Mouse (Mus musculus): ENCODE results near the gene Sntb2.
"Not testable (repeated sequence)": the region's sequence is repeated elsewhere in the genome, so short reads cannot be mapped to it uniquely, and the experiment has no call there.

Sntb2 gene

DNA sequence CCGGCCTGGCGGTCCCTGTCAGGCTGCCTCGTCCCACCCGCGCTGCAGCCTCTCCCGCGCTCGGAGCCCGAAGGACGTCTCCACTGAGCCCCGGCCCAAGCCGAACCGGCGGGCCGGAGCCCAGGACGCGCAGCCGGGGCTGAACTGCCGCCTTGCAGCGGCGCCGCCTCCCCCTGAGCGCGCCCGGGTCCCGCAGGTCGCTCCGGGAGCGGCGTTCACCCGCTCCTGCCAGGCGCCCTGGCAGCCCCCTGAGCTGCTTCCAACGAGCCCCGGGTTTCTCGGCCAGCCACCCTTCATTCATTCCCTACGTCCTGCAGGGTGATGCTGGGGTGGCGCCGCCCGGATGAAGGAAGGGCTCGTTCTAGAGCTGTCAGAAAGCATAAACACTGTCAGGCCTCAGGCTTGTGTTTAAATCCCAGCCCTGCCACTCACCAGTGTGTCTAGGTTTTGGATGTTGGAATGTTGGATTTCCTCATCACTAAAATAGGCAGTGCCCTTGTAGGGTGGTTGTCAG lies 96.1 kb downstream of the Sntb2 start:
- in situ Hi-C loops (cut with MseI, MboI): no loop called here

DNA sequence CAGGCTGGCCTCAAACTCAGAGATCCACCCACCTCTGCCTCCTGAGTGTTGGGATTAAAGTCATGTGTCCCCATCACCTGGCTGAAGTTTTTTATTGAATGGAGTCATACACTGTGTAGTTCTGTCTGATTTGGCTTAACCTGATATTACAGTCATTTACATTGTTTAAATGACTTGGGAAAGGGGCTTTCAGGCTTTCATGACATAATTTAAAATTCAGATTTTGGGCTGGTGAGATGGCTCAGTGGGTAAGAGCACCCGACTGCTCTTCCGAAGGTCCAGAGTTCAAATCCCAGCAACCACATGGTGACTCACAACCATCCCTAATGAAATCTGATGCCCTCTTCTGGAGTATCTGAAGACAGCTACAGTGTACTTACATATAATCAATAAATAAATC lies 98.1 kb downstream of the Sntb2 start:
- in situ Hi-C loops (cut with MseI, MboI): not testable (repeated sequence)

DNA sequence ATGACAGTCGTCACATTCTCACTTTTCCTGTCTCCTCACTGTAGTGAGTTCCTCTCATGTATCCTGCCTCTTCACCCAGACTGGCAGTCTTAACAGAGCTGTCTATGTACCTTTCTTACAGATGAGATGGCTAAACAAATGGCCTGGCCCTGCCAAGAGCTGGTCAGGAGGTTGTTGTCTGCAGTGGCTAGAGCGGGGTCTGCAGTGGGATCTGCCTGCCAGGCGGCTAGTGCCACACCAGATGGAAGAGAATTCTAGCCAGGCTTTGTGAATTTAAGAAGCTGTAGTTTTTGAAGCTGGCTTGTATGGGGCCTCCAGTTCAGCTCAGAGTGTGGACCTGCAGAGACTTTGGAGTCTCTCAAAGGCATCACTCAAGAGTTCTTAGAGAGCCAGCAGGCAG lies 100.1 kb downstream of the Sntb2 start:
- in situ Hi-C loops (cut with MseI, MboI): no loop called here

DNA sequence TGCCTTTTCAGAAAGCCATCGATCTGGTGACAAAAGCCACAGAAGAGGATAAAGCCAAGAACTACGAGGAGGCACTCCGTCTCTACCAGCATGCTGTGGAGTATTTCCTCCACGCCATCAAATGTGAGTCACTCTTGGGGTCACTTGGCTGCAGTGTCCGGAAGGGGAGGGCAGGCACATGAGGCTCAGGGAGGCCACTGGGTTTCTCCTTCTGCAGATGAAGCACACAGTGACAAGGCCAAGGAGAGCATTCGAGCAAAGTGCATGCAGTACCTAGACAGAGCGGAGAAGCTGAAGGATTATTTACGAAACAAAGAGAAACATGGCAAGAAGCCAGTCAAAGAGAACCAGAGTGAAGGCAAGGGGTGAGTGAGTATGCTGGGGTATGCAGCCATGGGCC lies 101.1 kb downstream of the Sntb2 start:
- in situ Hi-C loops (cut with MseI, MboI): no loop called here

DNA sequence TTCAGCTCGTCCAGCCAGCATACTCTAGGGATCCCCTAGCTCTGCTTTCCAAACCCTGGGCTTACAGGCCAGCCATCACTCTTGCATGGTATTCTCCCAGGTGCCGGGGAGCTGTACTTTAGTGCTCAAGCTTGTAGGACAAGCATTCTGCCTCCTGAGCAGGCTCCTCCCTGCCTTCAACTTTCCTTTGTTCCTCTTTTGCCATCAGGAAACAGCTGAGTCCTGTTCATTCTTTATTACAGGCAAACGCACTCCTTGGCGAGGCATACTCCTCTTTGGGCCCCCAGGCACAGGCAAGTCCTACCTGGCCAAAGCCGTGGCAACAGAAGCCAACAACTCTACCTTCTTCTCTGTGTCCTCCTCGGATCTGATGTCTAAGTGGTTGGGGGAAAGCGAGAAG lies 105.1 kb downstream of the Sntb2 start:
- in situ Hi-C loops (cut with MseI, MboI): no loop called here

DNA sequence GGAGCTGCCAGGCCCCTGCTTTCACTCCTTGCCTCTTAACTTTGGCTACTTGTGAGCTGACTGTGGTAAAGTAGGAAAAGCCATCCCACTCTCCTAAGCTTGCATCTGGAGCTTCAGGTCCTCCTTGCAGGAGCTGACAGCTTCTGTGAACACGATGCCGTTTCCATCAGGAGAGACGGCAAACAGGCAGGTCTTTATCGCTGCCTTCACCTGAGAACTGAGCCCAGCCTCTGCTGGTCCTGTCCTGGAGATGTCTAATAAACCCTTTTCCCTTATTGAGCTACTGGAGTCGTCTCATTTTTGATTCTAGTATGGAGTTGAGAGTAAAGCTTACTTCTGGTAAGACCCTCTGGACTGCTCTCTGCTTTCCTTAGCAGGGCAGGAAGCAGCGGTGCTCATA lies 109.9 kb downstream of the Sntb2 start:
- in situ Hi-C loops (cut with MseI, MboI): no loop called here

DNA sequence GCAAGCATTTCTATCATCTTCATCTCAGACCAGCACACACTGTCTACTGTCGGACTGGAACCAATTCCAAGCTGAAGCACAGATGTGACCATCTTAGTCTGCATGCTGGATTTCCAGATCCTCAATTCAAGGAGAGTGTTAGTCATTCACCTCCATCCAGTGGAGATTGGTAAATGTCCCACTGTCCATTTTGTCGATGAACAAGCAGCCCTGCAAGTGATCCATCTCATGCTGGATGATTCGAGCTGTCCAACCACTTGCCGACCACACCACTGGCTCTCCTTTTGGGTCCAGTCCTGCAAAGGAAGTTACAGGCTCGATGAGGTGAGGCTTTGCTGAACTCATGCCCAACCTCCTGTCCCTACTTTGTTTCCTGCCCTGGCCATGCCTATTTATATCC lies 111.4 kb downstream of the Sntb2 start:
- in situ Hi-C loops (cut with MseI, MboI): no loop called here

DNA sequence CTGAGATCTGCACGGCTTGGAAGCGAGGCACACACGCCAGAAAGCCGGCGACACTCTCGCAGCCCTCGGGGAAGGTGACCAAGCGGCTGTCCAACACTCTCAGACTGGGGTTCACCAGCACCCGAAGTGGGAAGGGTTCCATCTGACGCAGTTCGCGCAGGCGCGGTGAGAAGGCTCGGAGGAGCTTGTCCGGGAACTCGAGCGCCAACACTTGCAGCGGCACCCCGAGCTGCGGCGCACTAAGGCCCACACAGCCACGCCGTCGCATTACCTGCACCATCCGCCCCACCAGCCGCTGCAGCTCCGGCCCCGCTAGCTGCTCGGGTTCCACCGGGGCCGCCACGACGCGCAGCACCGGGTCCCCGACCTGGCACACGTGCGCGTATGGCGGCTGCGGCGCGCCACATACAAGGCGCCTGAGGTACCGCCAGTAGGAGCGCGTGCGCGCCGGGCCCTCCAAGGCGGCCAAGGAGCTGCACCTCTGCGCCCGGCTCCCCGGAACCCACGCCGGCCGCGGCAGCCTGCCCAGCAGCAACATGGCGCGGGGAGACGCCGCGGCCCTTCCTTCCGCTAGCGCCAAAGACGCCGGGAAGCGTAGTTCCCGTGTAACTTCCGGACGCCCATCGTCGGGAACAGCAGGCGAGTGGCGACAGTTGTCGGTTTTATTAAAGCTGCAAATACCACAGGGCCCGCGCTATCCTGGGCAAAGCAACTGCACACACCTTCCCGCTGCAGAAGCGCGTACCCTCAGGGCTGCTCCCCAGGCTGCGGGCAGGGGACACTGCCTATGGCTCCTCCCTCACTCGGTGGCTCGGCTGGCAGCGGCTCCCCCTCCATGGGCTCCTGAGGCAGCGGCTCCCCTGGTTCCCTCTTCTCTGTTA lies 112.8 kb downstream of the Sntb2 start, which contains the start of gene Pdf:
Gene Pdf (minus strand): TSS at position 554 of the 881 bp plus-strand sequence.
- in situ Hi-C loops (cut with MseI, MboI): no loop called here

DNA sequence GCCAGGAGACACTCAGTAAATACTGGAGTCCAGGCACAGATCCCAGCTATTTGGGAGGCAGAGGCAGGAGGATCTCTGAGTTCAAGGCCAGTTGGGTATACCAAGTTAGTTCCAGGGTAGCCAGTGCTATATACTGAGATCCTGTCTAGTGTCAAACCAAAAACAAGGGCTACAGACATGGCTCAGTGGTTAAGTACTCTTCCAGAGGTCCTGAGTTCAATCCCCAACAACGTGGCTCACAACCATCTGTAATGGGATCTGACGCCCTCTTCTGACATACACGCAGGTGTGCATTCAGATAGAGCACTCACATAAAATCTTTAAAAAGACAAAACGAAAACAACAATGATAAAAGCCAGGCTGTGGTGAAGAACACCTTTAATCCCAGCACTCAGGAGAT lies 113.9 kb downstream of the Sntb2 start:
- in situ Hi-C loops (cut with MseI, MboI): no loop called here

DNA sequence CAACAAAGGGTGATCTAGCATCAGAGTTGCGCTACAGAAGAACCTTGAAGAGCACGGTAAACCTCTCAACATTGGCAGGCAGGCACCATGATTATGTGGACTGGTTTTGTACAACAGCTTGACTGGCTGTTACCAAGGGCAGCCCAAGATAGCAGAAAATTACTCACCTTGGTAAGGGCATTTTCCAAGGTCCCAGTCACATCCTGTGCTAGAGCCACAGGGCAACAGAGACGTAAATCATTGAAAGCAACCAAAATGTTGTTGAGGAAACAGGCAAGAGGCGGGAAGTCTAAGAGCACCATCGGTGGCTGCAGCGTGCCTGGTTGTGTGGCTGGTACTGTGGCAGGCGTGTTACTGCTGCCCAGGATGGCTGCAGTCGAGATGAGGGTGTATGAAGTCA lies 116.5 kb downstream of the Sntb2 start:
- in situ Hi-C loops (cut with MseI, MboI): no loop called here

DNA sequence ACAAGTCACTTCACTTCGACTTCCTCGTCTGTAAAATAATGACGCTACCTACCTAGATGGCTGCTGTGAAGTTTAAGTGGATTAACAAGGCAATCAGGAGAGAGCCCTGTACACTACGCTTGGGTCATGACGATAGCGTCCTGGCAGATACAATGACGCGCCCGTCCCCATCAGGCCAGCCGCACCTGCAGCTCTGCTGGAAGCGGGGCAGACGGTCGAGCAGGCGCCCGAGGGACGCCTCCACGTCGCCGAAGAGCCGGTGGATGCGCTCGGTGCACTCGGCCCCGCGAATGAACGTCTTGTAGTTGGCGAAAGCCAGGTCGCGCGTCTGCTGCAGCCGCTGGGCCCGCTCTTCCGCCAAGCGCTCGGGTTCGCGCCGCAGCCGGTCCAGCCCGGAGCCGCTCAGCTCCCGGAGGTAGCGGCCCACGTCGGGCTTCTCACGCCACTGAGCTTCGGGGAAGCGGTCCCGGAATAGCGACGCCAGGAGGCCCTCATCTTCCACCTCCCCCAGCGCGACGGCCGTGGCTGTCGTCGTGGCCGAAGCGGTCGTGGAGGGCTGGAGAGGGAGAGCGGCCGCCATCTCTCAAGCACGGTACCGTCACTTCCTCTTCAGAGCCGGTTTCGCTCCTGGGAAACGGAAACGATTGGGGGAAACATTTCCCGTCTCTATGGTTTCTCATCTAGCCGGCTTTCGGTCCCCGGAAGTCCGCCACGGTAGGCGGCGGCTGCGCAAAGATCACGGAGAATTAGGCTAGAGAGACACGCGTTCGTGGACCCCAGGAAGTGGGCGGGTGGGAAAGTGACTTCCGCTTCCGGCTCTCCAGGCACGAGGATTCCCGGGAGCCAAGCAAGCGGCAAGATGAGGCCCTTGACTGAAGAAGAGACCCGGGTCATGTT lies 120.8 kb downstream of the Sntb2 start, which contains the start of the genes Cog8 and Nip7:
Gene Cog8 (minus strand): TSS at position 614 of the 897 bp plus-strand sequence.
Gene Nip7 (plus strand): TSS at position 802 of the 897 bp plus-strand sequence.
- in situ Hi-C loops (cut with MseI, MboI): no loop called here

DNA sequence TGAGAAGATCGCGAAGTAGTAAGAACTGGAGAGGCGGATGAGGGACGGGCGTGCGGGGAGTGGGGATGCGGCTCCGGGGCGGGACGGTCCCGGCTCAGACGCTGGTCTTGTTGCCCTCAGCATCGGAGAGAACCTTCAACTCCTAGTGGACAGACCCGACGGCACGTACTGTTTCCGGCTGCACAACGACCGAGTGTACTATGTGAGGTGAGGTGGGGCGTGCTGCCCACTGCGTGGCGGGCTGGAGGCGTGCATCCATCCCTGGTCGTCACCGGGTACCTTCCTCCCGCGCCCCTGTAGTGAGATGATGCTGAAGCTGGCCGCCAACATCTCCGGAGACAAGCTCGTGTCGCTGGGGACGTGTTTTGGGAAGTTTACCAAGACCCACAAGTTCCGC lies 121.4 kb downstream of the Sntb2 start:
- in situ Hi-C loops (cut with MseI, MboI): no loop called here

DNA sequence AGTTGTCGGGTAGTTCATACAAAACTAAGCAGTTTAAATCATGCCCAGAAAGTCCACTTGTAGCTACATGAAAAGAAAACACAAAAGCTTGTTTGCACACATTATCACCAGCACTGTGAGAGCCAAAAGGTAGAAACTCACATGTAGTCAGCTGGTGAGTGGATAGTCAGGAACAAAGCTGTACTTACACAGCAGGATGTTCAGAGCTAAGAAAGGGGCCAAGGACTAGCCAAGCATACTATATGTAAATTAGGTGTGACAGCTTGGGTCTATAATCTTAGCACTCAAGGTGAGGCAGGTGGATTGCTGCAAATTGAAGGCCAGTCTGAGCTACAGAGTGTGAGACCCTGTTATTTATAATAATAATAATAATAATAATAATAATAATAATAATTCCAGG lies 127.1 kb downstream of the Sntb2 start:
- in situ Hi-C loops (cut with MseI, MboI): no loop called here

DNA sequence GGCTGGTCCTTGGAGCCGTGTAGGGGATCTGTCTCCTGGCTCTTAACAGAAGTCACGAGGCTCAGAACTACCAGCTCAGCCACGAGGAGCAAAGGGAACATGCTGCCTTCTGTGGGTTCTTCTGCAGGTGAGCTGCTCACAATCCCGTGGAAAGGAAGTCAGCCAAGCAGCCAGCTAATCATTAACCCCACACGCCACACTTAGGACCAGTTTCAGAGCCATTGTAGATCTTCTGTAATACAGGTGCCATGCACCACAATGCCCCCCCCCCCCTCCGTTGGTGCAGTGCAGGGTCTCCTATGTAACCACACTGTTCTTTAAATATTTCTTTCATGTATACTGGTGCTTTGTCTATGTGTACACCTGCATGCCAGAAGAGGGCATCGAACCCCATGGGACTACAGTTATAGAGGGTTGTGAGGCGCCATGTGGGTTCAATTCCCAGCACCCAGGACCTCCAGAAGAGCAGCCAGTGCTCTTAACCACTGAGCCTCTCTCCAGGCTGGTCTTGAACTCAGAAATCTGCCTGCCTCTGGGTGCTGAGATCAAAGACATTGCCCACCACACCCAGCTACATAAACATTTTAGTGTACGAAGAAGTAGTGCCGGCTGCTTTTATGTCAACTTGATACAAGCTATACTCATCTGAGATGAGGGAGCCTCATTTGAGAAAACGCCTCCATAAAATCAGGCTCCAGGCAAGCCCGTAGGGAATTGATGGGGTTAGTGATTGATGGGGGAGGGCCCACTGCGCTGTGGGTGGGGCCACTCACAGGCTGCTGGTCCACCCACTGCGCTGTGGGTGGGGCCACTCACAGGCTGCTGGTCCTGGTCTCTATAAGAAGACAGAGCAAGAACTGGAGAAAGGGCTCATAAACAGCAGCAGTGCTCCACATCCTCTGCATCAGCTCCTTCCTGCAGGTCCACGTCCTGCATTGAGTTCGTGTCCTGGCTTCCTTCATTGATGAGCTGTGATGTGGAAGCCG lies 130.3 kb downstream of the Sntb2 start, which contains the start of gene Tmed6:
Gene Tmed6 (minus strand): TSS at position 134 of the 986 bp plus-strand sequence.
- in situ Hi-C loops (cut with MseI, MboI): no loop called here
